Mouse (Mus musculus): ENCODE measurements around the gene Ctla2a. TPM values are rescaled to one million over a fixed set of nuclear protein-coding genes. Genes with fewer than 3 reads are reported as not detected.
A peak's percentile ranks its signal among the peaks of the same experiment; 100 is the strongest.
"Not testable (repeated sequence)": the region's sequence is repeated elsewhere in the genome, so short reads cannot be mapped to it uniquely, and the experiment has no call there.

The Ctla2a gene
- 100 to 1,000 TPM; 106 to 123 TPM for total RNA-seq (2021)

- peak; percentile 56 for DNase-seq
Observed at GRCm38 (mm10) chr13:60936500-60936901, at the start of gene Ctla2a, which contains the start of gene Gm49391. Ctla2a (minus strand) TSS chr13:60936625. Gm49391 (minus strand) TSS chr13:60936571.

- not testable (repeated sequence) for DNase-seq
Observed at GRCm38 (mm10) chr13:60972319-60972718, 35.9 kb upstream of the Ctla2a start.

- DNase-seq: not testable (repeated sequence)
Observed at GRCm38 (mm10) chr13:60963985-60964384, 27.6 kb upstream of the Ctla2a start.

GRCm38 (mm10) chr13:60961706-60962105 is 25.3 kb upstream of the Ctla2a start:
- DNase-seq: no peak

- DNase-seq: not testable (repeated sequence)
Observed at GRCm38 (mm10) chr13:60941884-60942283, 5.5 kb upstream of the Ctla2a start, which contains the start of gene Tpbpa. Tpbpa (minus strand) TSS chr13:60941984.

- not testable (repeated sequence) for DNase-seq
Observed at GRCm38 (mm10) chr13:60935490-60935889, 935 bp downstream of the Ctla2a start, which contains the start of gene Gm49393. Gm49393 (minus strand) TSS chr13:60935590.

- not testable (repeated sequence) for DNase-seq
Observed at GRCm38 (mm10) chr13:60904780-60905179, 31.6 kb downstream of the Ctla2a start, which contains the start of gene Tpbpb. Tpbpb (minus strand) TSS chr13:60904880.

GRCm38 (mm10) chr13:60897328-60897727 is 39.1 kb downstream of the Ctla2a start, which contains the start of gene Ctla2b:
Ctla2b (minus strand) TSS chr13:60897447.
- peak; percentile 64 for DNase-seq

GRCm38 (mm10) chr13:60896794-60897193 is 39.6 kb downstream of the Ctla2a start, which contains the start of gene Gm49392:
Gm49392 (minus strand) TSS chr13:60896894.
- not testable (repeated sequence) for DNase-seq

GRCm38 (mm10) chr13:60895406-60896160 is 40.8 kb downstream of the Ctla2a start:
- no peak for DNase-seq

- DNase-seq: no peak
Observed at GRCm38 (mm10) chr13:60892301-60892700, 44.1 kb downstream of the Ctla2a start.

Other genes with a start within 250 kb of the Ctla2a start
- gene BC051665, start 150.3 kb downstream of the Ctla2a start, total RNA-seq (2021): not detected
- gene Ctsll3, start 133.8 kb downstream of the Ctla2a start, total RNA-seq (2021): not detected
- not detected for gene 4930486L24Rik, start 72.2 kb downstream of the Ctla2a start, total RNA-seq (2021)
- 1 to 10 TPM in 1 of 2 experiments, under 1 TPM in 1; 0.68 to 1.2 TPM for gene Gm49392, start 39.7 kb downstream of the Ctla2a start, total RNA-seq (2021)
- 1 to 10 TPM; 6.1 to 7.2 TPM for gene Ctla2b, start 39.2 kb downstream of the Ctla2a start, total RNA-seq (2021)
- gene Tpbpb, start 31.7 kb downstream of the Ctla2a start, total RNA-seq (2021): not detected
- gene Gm49393, start 1.0 kb downstream of the Ctla2a start, total RNA-seq (2021): 1 to 10 TPM in 1 of 2 experiments, not detected in 1; 1.1 TPM
- 1 to 10 TPM; 1.8 to 3.6 TPM for gene Gm49391, start 54 bp downstream of the Ctla2a start, total RNA-seq (2021)
- not detected for gene Tpbpa, start 5.4 kb upstream of the Ctla2a start, total RNA-seq (2021)
- not detected for gene Ctsj, start 69.3 kb upstream of the Ctla2a start, total RNA-seq (2021)
- not detected for gene Ctsq, start 104.0 kb upstream of the Ctla2a start, total RNA-seq (2021)
- gene Ctsr, start 227.6 kb upstream of the Ctla2a start, total RNA-seq (2021): not detected

All from heart, postnatal 4 days (tissue).